Mouse (Mus musculus) frontal cortex, adult (tissue): ENCODE measurements around the gene Rell1.

Source experiments
- ATAC-seq: cut with Nextera tagmentation; 2 replicates; pipeline ENCODE4 v1.9.2; 2017; ENCODE audit warnings: mild to moderate bottlenecking, moderate library complexity, mixed read lengths; ENCODE audit not compliant: low TSS enrichment

Gene Rell1

GRCm38 (mm10) chr5:63968443-63969415 lies at the start of gene Rell1:
Rell1 (minus strand) TSS chr5:63968897.
- ATAC-seq = peak; percentile 87

- no peak for ATAC-seq
These were observed 44.1 kb upstream of the Rell1 start for GRCm38 (mm10) chr5:64012596-64013366.

GRCm38 (mm10) chr5:64006548-64006947 lies 37.9 kb upstream of the Rell1 start:
- ATAC-seq = no peak

- ATAC-seq = peak; percentile 60
These were observed 34.6 kb upstream of the Rell1 start for GRCm38 (mm10) chr5:64003302-64003701.

GRCm38 (mm10) chr5:63993865-63994264 lies 25.2 kb upstream of the Rell1 start:
- no peak for ATAC-seq

GRCm38 (mm10) chr5:63990675-63991074 lies 22.0 kb upstream of the Rell1 start:
- ATAC-seq = no peak

DNA sequence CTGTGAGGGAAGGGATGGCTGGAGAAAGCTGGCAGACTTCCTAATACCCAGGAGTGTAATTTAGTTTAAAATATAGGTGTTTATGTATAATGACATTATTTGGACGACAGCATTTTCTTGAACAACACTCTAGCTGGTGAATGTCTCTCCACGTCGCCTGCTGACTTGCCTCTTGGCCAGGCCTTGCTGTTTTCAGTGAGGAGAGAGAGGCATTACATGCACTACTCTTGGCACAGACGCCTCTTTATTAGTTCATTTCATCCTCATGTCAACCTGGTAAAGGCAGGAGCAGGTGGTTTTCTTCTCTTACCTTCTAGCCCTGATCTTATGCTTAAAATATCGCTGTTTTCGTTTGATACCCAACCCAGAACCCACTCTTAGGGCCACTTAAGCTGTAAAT lies 17.6 kb upstream of the Rell1 start:
- ATAC-seq = no peak

DNA sequence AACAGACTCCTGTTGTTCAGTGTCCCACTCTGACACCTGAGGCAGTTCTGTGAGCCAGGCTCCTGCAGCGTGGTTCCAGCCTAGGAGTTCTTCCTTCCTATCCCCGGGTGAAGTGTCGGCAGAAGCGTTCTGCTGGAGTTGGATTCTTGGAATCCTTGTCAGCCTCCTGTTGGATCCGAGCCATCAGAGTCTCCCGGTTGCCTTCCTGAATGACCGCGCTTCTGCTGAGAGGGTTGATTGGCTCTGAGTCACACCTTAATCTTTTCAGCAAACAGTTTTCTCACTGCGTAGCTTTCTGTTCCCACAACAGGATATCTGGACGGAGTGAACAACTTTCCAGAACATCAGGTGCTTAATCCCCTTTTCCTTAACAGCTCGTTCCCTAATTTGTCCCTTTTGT lies 13.6 kb upstream of the Rell1 start:
- ATAC-seq = peak; percentile 44

DNA sequence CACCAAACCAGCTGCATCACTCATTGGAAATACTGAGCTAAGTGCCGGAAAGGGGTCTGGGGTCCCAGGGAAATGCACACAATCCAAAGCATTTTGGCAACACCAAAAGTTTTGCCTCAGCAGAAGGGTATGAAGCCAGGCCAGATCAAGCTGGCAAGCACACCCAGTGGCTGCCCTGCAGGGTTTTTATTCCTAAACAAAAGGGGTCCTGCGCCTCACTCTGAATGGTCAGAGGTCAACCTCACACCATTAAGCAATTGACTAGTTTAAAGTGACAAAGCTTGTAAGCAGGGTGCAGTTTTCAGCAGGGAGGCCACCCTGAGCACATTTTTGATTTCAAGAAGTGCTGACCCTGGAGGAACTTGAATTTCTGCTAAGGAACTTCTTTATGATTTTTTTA lies 2.3 kb upstream of the Rell1 start:
- ATAC-seq = no peak

GRCm38 (mm10) chr5:63970281-63970732 lies 1.6 kb upstream of the Rell1 start:
- ATAC-seq = no peak

- ATAC-seq = no peak
These were observed 897 bp upstream of the Rell1 start for GRCm38 (mm10) chr5:63969476-63970112.

GRCm38 (mm10) chr5:63967591-63968141 lies 1.0 kb downstream of the Rell1 start:
- ATAC-seq = peak; percentile 11; the same call in 1 of the 2 replicates

DNA sequence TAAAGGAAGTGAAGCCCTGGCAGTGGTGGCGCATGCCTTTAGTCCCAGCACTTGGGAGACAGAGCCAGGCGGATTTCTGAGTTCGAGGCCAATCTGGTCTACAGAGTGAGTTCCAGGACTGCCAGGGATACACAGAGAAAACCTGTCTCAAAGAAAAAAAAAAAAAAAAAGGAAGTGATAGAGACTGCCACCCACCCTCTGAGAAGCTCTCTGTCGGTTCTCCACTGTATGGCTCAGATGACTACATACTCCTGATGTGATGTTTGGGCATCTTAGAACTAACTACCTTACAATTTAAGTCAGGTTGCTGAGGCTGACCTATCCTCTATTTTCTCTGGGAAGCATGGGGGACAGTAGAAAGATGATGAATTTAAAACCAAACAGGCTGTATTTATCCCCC lies 2.3 kb downstream of the Rell1 start:
- ATAC-seq = no peak

- ATAC-seq = no peak
These were observed 2.8 kb downstream of the Rell1 start for GRCm38 (mm10) chr5:63965946-63966345.

GRCm38 (mm10) chr5:63964576-63964975 lies 4.1 kb downstream of the Rell1 start:
- ATAC-seq = no peak

- no peak for ATAC-seq
These were observed 7.0 kb downstream of the Rell1 start for GRCm38 (mm10) chr5:63961726-63962125.

DNA sequence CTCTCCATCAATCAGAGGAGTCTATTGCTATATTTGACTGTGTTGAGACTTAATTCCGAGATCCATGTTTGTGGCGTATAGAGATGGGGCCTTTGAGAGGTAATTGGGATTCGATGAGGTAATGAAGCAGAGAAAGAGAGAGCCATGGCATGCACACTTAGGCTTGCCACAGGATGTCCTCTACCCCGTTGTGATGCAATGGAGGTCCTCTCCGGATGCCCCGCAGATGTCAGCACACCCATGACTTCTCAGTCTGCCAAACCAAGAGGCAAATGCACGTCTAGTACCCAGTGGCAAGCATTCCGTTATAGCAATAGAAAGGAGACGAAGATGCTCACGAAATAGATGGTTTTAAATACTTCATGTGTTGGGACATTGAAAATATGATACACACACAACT lies 8.1 kb downstream of the Rell1 start:
- ATAC-seq = no peak

- no peak for ATAC-seq
These were observed 9.6 kb downstream of the Rell1 start for GRCm38 (mm10) chr5:63958963-63959708.

DNA sequence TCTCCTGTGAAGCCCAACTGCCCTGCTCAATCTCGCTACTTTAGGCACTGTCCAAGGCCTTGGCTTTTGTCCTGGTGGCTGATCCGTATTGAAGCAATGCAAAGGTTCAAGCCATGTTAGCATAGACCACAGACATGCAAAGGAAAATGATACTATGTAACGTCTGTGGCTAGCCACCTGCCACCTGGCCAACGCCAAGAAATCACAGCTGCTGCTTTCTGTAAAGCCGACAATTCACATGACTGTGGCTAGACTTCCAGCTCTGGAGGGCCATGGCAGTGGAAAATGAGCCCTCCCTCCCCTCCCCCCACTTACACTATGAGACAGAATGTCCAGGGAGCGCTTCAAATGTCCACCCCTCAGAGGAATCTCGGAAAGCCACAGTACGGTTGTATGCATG lies 11.1 kb downstream of the Rell1 start:
- ATAC-seq = no peak

GRCm38 (mm10) chr5:63956411-63956810 lies 12.3 kb downstream of the Rell1 start:
- ATAC-seq = peak; percentile 64

GRCm38 (mm10) chr5:63953401-63954032 lies 15.2 kb downstream of the Rell1 start:
- peak; percentile 66 for ATAC-seq
